Mouse (Mus musculus) neural tube, embryonic 11.5 days (tissue): Measurements from ENCODE around the gene Pds5a. TPM values are rescaled to one million over a fixed set of nuclear protein-coding genes. Genes with fewer than 3 reads are reported as not detected.
A peak's percentile ranks its signal among the peaks of the same experiment; 100 is the strongest.
"Not testable (repeated sequence)": the region's sequence is repeated elsewhere in the genome, so short reads cannot be mapped to it uniquely, and the experiment has no call there.

Experiments used
- ATAC-seq: fragments of 200-750 bp; cut with Nextera tagmentation; 2 replicates; pipeline ENCODE4 v1.8.0; 2017; ENCODE audit warnings: moderate number of reproducible peaks, mild to moderate bottlenecking, moderate TSS enrichment, moderate library complexity; ENCODE audit not compliant: insufficient read depth, low FRiP score, low TSS enrichment
- DNase-seq: peaks from one replicate; pipeline ENCODE4 v3.0.0-alpha.2; 2015; ENCODE audit warnings: low spot score
- H3K27ac ChIP-seq: fragments of 300-500 bp; sonication (generic); 2 replicates; pipeline ENCODE4 v1.5.1; 2014; ENCODE audit warnings: low read depth, mild to moderate bottlenecking, low read length
- H3K27me3 ChIP-seq: fragments of 300-500 bp; sonication (generic); 2 replicates; pipeline ENCODE4 v1.6.1; 2014; ENCODE audit warnings: mild to moderate bottlenecking, low read length, mixed read lengths; ENCODE audit not compliant: control insufficient read depth, insufficient read depth
- H3K36me3 ChIP-seq: fragments of 300-500 bp; sonication (generic); 2 replicates; pipeline ENCODE4 v1.6.1; 2014; ENCODE audit warnings: mild to moderate bottlenecking, low read length, moderate library complexity, mixed read lengths; ENCODE audit not compliant: control insufficient read depth, insufficient read depth
- H3K4me1 ChIP-seq: fragments of 300-500 bp; sonication (generic); 2 replicates; pipeline ENCODE4 v1.6.1; 2014; ENCODE audit warnings: low read length, mixed read lengths; ENCODE audit not compliant: control insufficient read depth, insufficient read depth
- H3K4me2 ChIP-seq: fragments of 300-500 bp; sonication (generic); 2 replicates; pipeline ENCODE4 v1.6.1; 2014; ENCODE audit warnings: low read depth, mild to moderate bottlenecking, moderate library complexity
- H3K4me3 ChIP-seq: fragments of 300-500 bp; sonication (generic); 2 replicates; pipeline ENCODE4 v1.5.1; 2014; ENCODE audit warnings: low read depth, low read length
- H3K9ac ChIP-seq: fragments of 300-500 bp; sonication (generic); 2 replicates; pipeline ENCODE4 v1.6.1; 2014; ENCODE audit warnings: mild to moderate bottlenecking, low read length
- H3K9me3 ChIP-seq: fragments of 300-500 bp; sonication (generic); 2 replicates; pipeline ENCODE4 v1.6.1; 2016; ENCODE audit warnings: low read length; ENCODE audit not compliant: control insufficient read depth
- WGBS: fragments of 180-500 bp; shearing (Covaris S2); extraction: QIAGEN DNeasy Blood & Tissue Kit; methylation state at CpG from one replicate; pipeline ENCODE4 v1.1.7; 2014; 5-methylcytosine and 5-hydroxymethylcytosine counted together
- polyA plus RNA-seq: library from polyadenylated mRNA; unstranded; fragments of >200 nt; fragmentation: Nextera tagmentation; extraction: Ambion mirVana; gene quantifications from 2 replicates; pipeline ENCODE4 v1.2.1, GENCODE M21; 2014

Pds5a gene
- polyA plus RNA-seq, 1 experiment from 2014 or later: 124 TPM

GRCm38 (mm10) chr5:65700102-65700501, 2.0 kb upstream of the Pds5a start:
- no peak for ATAC-seq
- H3K4me3 ChIP-seq: no peak overlapping the region
- H3K9ac ChIP-seq: no peak overlapping the region
- no peaks in the 10 kb centered on the region for H3K36me3 ChIP-seq
- H3K9me3 ChIP-seq: no peaks in the 10 kb centered on the region
- no peak overlapping the region for H3K27ac ChIP-seq
- no peaks in the 10 kb centered on the region for H3K27me3 ChIP-seq
- peaks cover 5% of the 10 kb centered on the region; the same call in 1 of the 2 replicates for H3K4me1 ChIP-seq
- no peak overlapping the region for H3K4me2 ChIP-seq
- DNase-seq: no peak
- WGBS: 70% methylated on average over 5 of the region's 5 CpGs

GRCm38 (mm10) chr5:65699146-65699545, 1.1 kb upstream of the Pds5a start:
- Histone ChIP-seq H3K4me1 (peaks cover 5% of the 10 kb centered on the region; the same call in 1 of the 2 replicates), H3K9me3 (no peaks in the 10 kb centered on the region), H3K4me2 (peak overlapping the region; percentile 49), H3K9ac (peak overlapping the region; percentile 86; the same call in 1 of the 2 replicates), H3K27ac (no peak overlapping the region), H3K36me3 (no peaks in the 10 kb centered on the region), H3K27me3 (no peaks in the 10 kb centered on the region), H3K4me3 (no peak overlapping the region; the same call in 1 of the 2 replicates)
- ATAC-seq (no peak), DNase-seq (no peak)
- 69% methylated on average over 10 of the region's 10 CpGs for WGBS

- no peaks in the 10 kb centered on the region for H3K27me3 ChIP-seq
- WGBS: 25% methylated on average over 6 of the region's 6 CpGs
- peak overlapping the region; percentile 86 for H3K9ac ChIP-seq
- H3K4me2 ChIP-seq: peak overlapping the region; percentile 49
- H3K27ac ChIP-seq: peak overlapping the region; percentile 98
- H3K9me3 ChIP-seq: no peaks in the 10 kb centered on the region
- peaks cover 5% of the 10 kb centered on the region; the same call in 1 of the 2 replicates for H3K4me1 ChIP-seq
- DNase-seq: no peak
- ATAC-seq: no peak
- H3K4me3 ChIP-seq: peak overlapping the region; percentile 86
- H3K36me3 ChIP-seq: no peaks in the 10 kb centered on the region
These were observed 675 bp upstream of the Pds5a start for GRCm38 (mm10) chr5:65698759-65699136.

GRCm38 (mm10) chr5:65697486-65697835, 612 bp downstream of the Pds5a start:
- H3K9ac ChIP-seq: peak overlapping the region; percentile 86
- H3K36me3 ChIP-seq: no peaks in the 10 kb centered on the region; the same call in 1 of the 2 replicates
- peak overlapping the region; percentile 53 for H3K4me2 ChIP-seq
- peak overlapping the region; percentile 98 for H3K27ac ChIP-seq
- peaks cover 5% of the 10 kb centered on the region; the same call in 1 of the 2 replicates for H3K4me1 ChIP-seq
- DNase-seq (no peak), ATAC-seq (peak; percentile 73)
- H3K9me3 ChIP-seq: no peaks in the 10 kb centered on the region
- H3K4me3 ChIP-seq: peak overlapping the region; percentile 86
- under 1% methylated on average over 32 of the region's 49 CpGs for WGBS
- H3K27me3 ChIP-seq: no peaks in the 10 kb centered on the region

- peak overlapping the region; percentile 86 for H3K4me3 ChIP-seq
- H3K27me3 ChIP-seq: no peaks in the 10 kb centered on the region
- H3K9ac ChIP-seq: peak overlapping the region; percentile 86
- H3K36me3 ChIP-seq: no peaks in the 10 kb centered on the region; the same call in 1 of the 2 replicates
- peak overlapping the region; percentile 98 for H3K27ac ChIP-seq
- peak; percentile 54 for ATAC-seq
- DNase-seq: peak; percentile 80
- under 1% methylated on average over 57 of the region's 58 CpGs for WGBS
- peaks cover 5% of the 10 kb centered on the region; the same call in 1 of the 2 replicates for H3K4me1 ChIP-seq
- peak overlapping the region; percentile 53 for H3K4me2 ChIP-seq
- H3K9me3 ChIP-seq: no peaks in the 10 kb centered on the region
These were observed 1.1 kb downstream of the Pds5a start for GRCm38 (mm10) chr5:65696821-65697485.

GRCm38 (mm10) chr5:65694076-65694475, 4.0 kb downstream of the Pds5a start:
- H3K4me1 ChIP-seq, H3K9ac ChIP-seq, H3K27ac ChIP-seq, H3K36me3 ChIP-seq, H3K4me3 ChIP-seq, ATAC-seq, H3K9me3 ChIP-seq, H3K27me3 ChIP-seq, H3K4me2 ChIP-seq, DNase-seq: not testable (repeated sequence)
- WGBS: 87% methylated on average over 3 of the region's 3 CpGs

GRCm38 (mm10) chr5:65693018-65693417, 5.1 kb downstream of the Pds5a start:
- ATAC-seq (no peak), DNase-seq (no peak)
- Histone ChIP-seq H3K27ac (no peak overlapping the region), H3K4me2 (no peak overlapping the region), H3K4me1 (peaks cover 5% of the 10 kb centered on the region; the same call in 1 of the 2 replicates), H3K9ac (no peak overlapping the region), H3K27me3 (no peaks in the 10 kb centered on the region), H3K9me3 (no peaks in the 10 kb centered on the region), H3K4me3 (no peak overlapping the region), H3K36me3 (no peaks in the 10 kb centered on the region; the same call in 1 of the 2 replicates)

- Histone ChIP-seq H3K4me1 (no peaks in the 10 kb centered on the region), H3K27me3 (no peaks in the 10 kb centered on the region), H3K36me3 (no peaks in the 10 kb centered on the region; the same call in 1 of the 2 replicates), H3K9ac (no peak overlapping the region), H3K4me2 (no peak overlapping the region), H3K27ac (no peak overlapping the region), H3K9me3 (no peaks in the 10 kb centered on the region), H3K4me3 (no peak overlapping the region)
- 95% methylated on average over 3 of the region's 3 CpGs for WGBS
- no peak for ATAC-seq
- DNase-seq: no peak
These were observed 9.3 kb downstream of the Pds5a start for GRCm38 (mm10) chr5:65688806-65689205.

GRCm38 (mm10) chr5:65686806-65687205, 11.3 kb downstream of the Pds5a start:
- Histone ChIP-seq H3K36me3 (no peaks in the 10 kb centered on the region), H3K4me1 (no peaks in the 10 kb centered on the region), H3K9ac (no peak overlapping the region), H3K4me3 (no peak overlapping the region), H3K27ac (no peak overlapping the region), H3K9me3 (no peaks in the 10 kb centered on the region), H3K27me3 (no peaks in the 10 kb centered on the region), H3K4me2 (no peak overlapping the region)
- ATAC-seq (no peak), DNase-seq (no peak)
- WGBS: 77% methylated on average over 3 of the region's 3 CpGs
